Mouse (Mus musculus) liver, adult 2 months (tissue): ENCODE results near the gene Nsd2. TPM values are rescaled to one million over a fixed set of nuclear protein-coding genes. Genes with fewer than 3 reads are reported as not detected.

Experiments used
- DNase-seq: peaks from one replicate; pipeline ENCODE4 v3.0.0-alpha.2; 2011; ENCODE audit warnings: low read depth, low spot score; ENCODE audit errors: extremely low read depth
- H3K27ac ChIP-seq: fragments of 200-500 bp; replicated peaks from 2 replicates; pipeline ENCODE4 v1.5.1; 2012; ENCODE audit warnings: low read depth, mild to moderate bottlenecking, control low read depth, inconsistent platforms, low read length; ENCODE audit not compliant: insufficient read depth
- H3K27me3 ChIP-seq: fragments of 200-500 bp; 2 replicates; pipeline ENCODE4 v1.6.1; 2012; ENCODE audit warnings: mild to moderate bottlenecking, moderate library complexity, low read length, inconsistent platforms; ENCODE audit not compliant: control insufficient read depth, insufficient read depth
- H3K36me3 ChIP-seq: fragments of 200-500 bp; 2 replicates; pipeline ENCODE4 v1.6.1; 2012; ENCODE audit warnings: low read length, inconsistent platforms; ENCODE audit not compliant: control insufficient read depth, insufficient read depth
- H3K4me1 ChIP-seq: fragments of 200-500 bp; 2 replicates; pipeline ENCODE4 v1.6.1; 2011; ENCODE audit warnings: low read length; ENCODE audit not compliant: control insufficient read depth, insufficient read depth
- H3K4me3 ChIP-seq: fragments of 200-500 bp; 2 replicates; pipeline ENCODE4 v1.5.1; 2011; ENCODE audit warnings: low read depth, mild to moderate bottlenecking, control low read depth, low read length, moderate library complexity; ENCODE audit not compliant: insufficient read depth
- H3K79me2 ChIP-seq: fragments of 200-500 bp; 2 replicates; pipeline ENCODE4 v1.6.1; 2012; ENCODE audit warnings: inconsistent platforms, mild to moderate bottlenecking, low read length, moderate library complexity; ENCODE audit not compliant: control insufficient read depth, insufficient read depth
- H3K9ac ChIP-seq: fragments of 200-500 bp; 2 replicates; pipeline ENCODE4 v1.6.1; 2012; ENCODE audit warnings: low read depth, mild to moderate bottlenecking, control low read depth, inconsistent platforms, low read length
- CTCF ChIP-seq: fragments of 200-500 bp; IDR thresholded peaks from 2 replicates; pipeline ENCODE4 v1.5.1; 2011; ENCODE audit warnings: low read depth, low read length, control low read depth
- POLR2A ChIP-seq: fragments of 200-500 bp; IDR thresholded peaks from 2 replicates; pipeline ENCODE4 v1.6.1; 2011; ENCODE audit warnings: low read length, control low read depth; ENCODE audit not compliant: insufficient read depth; ENCODE audit errors: extremely low read depth
- WGBS: fragments of 180-500 bp; shearing (Covaris S2); methylation state at CpG from one replicate; pipeline ENCODE4 v1.1.7; 2018; 5-methylcytosine and 5-hydroxymethylcytosine counted together
- polyA plus RNA-seq: library from polyadenylated mRNA; depleted of rRNA; stranded (reverse); fragments of >200 nt; gene quantifications from 2 replicates; pipeline ENCODE4 v1.2.3, GENCODE M21; 2012
- total RNA-seq: library from RNA; depleted of rRNA; stranded (reverse); fragments of >200 nt; gene quantifications from 2 replicates; pipeline ENCODE4 v1.2.3, GENCODE M21; 2014

The Nsd2 gene
- total and polyA plus RNA-seq, 2 experiments, result 2.6 to 9.3 TPM

DNA sequence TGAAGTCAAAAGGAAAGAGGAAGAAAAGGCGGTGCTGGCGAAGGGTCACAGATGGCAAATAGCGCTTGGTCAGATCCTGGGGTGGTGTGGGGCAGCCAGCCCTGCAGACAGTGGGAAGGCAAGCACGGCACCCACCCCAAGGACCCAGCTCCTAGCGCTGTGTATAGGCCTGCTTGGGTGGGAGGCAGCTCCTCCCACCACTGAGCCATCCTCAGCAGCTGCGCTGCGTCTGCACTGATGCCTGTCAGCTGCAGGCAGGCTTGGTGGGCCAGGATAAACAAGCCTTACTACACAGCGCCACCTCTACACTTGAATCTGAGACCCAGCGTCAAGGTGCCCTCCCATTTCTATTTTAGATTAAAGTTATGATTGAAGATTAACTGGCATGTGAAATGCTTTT is 74.6 kb downstream of the Nsd2 start:
- WGBS, result 93% methylated on average over 9 of the region's 9 CpGs
- no peak for TF ChIP-seq CTCF
- TF ChIP-seq POLR2A, result no peak
- Histone ChIP-seq H3K79me2 (no peaks in the 10 kb centered on the region), H3K9ac (no peak overlapping the region), H3K36me3 (peaks cover 47% of the 10 kb centered on the region), H3K27ac (no peak overlapping the region), H3K4me3 (no peak overlapping the region), H3K27me3 (no peaks in the 10 kb centered on the region), H3K4me1 (no peaks in the 10 kb centered on the region)
- no peak for DNase-seq

DNA sequence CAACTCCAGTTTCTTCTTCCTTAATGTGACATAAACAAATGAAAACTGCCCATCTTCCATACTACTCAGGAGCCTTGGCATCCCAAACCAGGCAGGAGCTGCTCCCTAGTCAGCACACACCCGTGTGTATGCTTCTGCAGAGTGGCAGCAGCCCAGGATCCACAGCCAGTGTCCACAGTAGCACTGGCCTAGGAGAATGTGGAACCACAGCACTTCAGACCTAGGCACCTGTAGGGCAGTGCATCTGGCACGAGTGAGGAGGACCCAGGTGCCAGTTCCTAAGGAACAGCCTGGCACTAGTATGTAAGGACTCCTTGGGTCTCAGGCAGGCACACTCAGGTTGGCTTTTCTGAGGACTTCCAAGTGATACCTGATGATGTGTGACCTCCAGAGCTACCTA is 76.6 kb downstream of the Nsd2 start:
- Histone ChIP-seq H3K36me3 (peaks cover 55% of the 10 kb centered on the region), H3K27ac (no peak overlapping the region), H3K4me3 (no peak overlapping the region), H3K4me1 (no peaks in the 10 kb centered on the region), H3K27me3 (no peaks in the 10 kb centered on the region), H3K9ac (no peak overlapping the region), H3K79me2 (no peaks in the 10 kb centered on the region)
- DNase-seq, result no peak
- TF ChIP-seq POLR2A (no peak), CTCF (no peak)
- 72% methylated on average over 2 of the region's 2 CpGs for WGBS

DNA sequence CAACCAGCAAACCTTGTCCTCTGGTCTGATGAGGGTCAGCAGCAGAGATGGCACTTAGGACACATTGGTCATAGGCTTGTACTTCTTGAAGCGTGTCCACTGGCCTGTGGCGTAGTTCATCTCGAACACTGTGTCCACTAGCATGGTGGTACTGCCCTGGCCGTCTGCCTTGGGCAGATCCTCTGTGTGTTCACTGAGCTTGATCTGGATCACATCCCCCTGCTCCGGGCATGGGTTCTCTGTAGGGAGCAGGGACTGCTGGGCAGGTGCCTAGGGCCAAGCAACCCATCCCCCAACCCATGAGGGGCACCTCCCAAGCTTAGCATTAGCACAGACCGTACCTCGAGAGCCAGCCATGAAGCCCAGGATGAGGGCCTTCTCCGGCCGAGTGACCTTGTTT is 78.1 kb downstream of the Nsd2 start:
- WGBS, result 94% methylated on average over 9 of the region's 9 CpGs
- H3K27ac ChIP-seq, result no peak overlapping the region
- no peak for TF ChIP-seq POLR2A
- H3K79me2 ChIP-seq, result no peaks in the 10 kb centered on the region
- peaks cover 53% of the 10 kb centered on the region for H3K36me3 ChIP-seq
- no peak for DNase-seq
- no peaks in the 10 kb centered on the region for H3K27me3 ChIP-seq
- H3K9ac ChIP-seq, result no peak overlapping the region
- H3K4me1 ChIP-seq, result no peaks in the 10 kb centered on the region; the same call in 1 of the 2 replicates
- H3K4me3 ChIP-seq, result no peak overlapping the region

DNA sequence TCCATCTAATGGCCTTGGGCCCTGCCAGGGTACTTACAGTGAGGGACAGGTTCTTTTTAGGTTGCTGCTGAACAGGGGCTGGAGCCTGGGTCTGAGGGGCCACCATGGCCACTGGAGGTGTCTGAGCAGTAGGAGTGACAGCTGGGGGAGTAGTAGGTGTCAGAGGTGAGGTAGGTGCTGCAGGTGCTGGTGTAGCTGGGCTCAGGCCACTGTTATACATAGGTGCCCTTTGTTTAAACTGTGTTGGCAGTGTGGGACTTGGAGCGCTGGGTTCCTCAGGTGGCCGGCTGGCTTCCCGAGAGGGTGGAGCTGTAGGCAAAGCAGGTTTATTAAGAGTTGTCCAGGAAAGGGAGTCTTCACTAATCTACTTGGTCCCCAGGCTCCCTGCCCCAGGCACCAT is 78.7 kb downstream of the Nsd2 start:
- WGBS, result 90% methylated on average over 3 of the region's 3 CpGs
- Histone ChIP-seq H3K4me1 (no peaks in the 10 kb centered on the region; the same call in 1 of the 2 replicates), H3K9ac (no peak overlapping the region), H3K36me3 (peaks cover 47% of the 10 kb centered on the region), H3K27me3 (no peaks in the 10 kb centered on the region), H3K27ac (no peak overlapping the region), H3K79me2 (no peaks in the 10 kb centered on the region), H3K4me3 (no peak overlapping the region)
- TF ChIP-seq POLR2A (no peak), CTCF (no peak)
- no peak for DNase-seq

DNA sequence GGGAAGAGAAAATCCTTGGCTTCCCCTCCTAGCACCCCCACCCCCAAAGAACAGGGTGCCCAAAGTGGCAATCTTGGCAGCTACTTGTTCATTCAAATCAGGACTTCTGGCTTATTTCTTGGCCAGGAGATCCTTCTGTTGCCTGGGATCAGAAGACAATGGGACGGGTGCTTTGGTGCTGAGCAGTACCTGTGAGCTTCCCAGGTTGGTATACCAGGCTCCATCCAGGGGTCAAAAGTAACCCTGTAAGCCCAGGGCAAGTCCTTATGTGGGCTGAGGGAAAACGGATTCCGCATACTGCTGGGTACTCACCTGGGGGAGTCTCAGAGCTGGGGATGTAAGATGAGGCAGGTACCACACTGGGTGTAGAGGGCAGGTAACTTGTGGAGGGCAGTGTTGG is 79.6 kb downstream of the Nsd2 start:
- WGBS, result 98% methylated on average over 3 of the region's 3 CpGs
- peaks cover 44% of the 10 kb centered on the region for H3K36me3 ChIP-seq
- H3K4me1 ChIP-seq, result no peaks in the 10 kb centered on the region; the same call in 1 of the 2 replicates
- no peak for TF ChIP-seq POLR2A
- no peak for TF ChIP-seq CTCF
- H3K79me2 ChIP-seq, result no peaks in the 10 kb centered on the region
- no peak overlapping the region for H3K4me3 ChIP-seq
- no peak overlapping the region for H3K27ac ChIP-seq
- no peaks in the 10 kb centered on the region for H3K27me3 ChIP-seq
- no peak for DNase-seq
- no peak overlapping the region for H3K9ac ChIP-seq

DNA sequence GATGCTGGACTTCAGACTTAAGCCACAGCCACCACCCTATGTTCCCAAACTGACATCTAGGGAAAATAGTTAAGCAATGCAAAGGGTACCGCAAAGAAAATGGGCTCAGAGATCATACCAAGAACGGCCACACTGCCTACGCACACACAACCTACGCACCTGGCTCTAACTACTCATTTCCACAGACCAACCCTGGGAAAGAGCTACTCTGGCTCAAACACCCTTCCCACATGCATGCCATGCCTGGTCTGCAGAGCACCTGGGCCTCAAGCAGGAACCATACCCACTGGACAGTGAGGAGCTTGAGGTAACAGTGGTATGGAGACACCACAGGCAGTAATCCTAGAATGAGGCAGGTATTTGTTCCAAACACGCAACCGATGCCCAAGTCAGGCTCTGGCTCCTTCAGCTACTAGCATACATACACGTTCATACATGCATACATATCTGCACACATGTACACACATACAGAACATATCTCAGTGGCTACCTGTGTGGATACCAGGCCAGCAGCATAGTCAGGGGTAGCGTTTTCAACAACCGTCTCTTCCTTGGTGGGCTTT is 80.3 kb downstream of the Nsd2 start:
- no peaks in the 10 kb centered on the region for H3K79me2 ChIP-seq
- H3K4me1 ChIP-seq, result no peaks in the 10 kb centered on the region; the same call in 1 of the 2 replicates
- no peak for DNase-seq
- no peak overlapping the region for H3K27ac ChIP-seq
- no peak overlapping the region for H3K4me3 ChIP-seq
- no peaks in the 10 kb centered on the region for H3K27me3 ChIP-seq
- 97% methylated on average over 9 of the region's 9 CpGs for WGBS
- H3K9ac ChIP-seq, result no peak overlapping the region
- peaks cover 38% of the 10 kb centered on the region for H3K36me3 ChIP-seq
- TF ChIP-seq CTCF, result no peak
- no peak for TF ChIP-seq POLR2A
